Mouse (Mus musculus): ENCODE measurements around the gene Pofut1. TPM values are rescaled to one million over a fixed set of nuclear protein-coding genes. Genes with fewer than 3 reads are reported as not detected.

The Pofut1 gene
- polyA plus RNA-seq, 1 experiment from 2014 or later: 10.8 TPM

GRCm38 (mm10) chr2:153290938-153291928 is 49.9 kb downstream of the Pofut1 start, which contains the start of gene Kif3b:
Gene Kif3b (plus strand): TSS chr2:153291413.
- 0 out of 2 replicates have a peak, but pooled peaks cover 7% of the 10 kb centered on the region for H3K36me3 ChIP-seq (ENCODE audit: control insufficient read depth, insufficient read depth, low read length)
- DNase-seq (ENCODE audit: low spot score): peak; percentile 94
- ATAC-seq (ENCODE audit: low read depth): peak; percentile 94
- peak within 1 kb of the TSS; percentile 93 for H3K4me2 ChIP-seq (ENCODE audit: low read depth, low read length)
- H3K4me1 ChIP-seq (ENCODE audit: control insufficient read depth, insufficient read depth, low read length): peaks cover 8% of the 10 kb centered on the region
- no peak within 1 kb of the TSS; the same call in 1 of the 2 replicates for H3K27ac ChIP-seq (replicated peaks; ENCODE audit: low read depth, low read length)
- peak within 1 kb of the TSS; percentile 86 for H3K9ac ChIP-seq (ENCODE audit: low read depth, low read length)
- WGBS: under 1% methylated on average over 46 of the region's 63 CpGs
- H3K27me3 ChIP-seq (replicated peaks; ENCODE audit: control insufficient read depth, insufficient read depth, low read length): no peaks in the 10 kb centered on the region
- peak within 1 kb of the TSS; percentile 97 for H3K4me3 ChIP-seq (ENCODE audit: low read depth, low read length)
- no peaks in the 10 kb centered on the region for H3K9me3 ChIP-seq (ENCODE audit: control insufficient read depth, low read length)

GRCm38 (mm10) chr2:153292305-153292861 is 51.0 kb downstream of the Pofut1 start:
- no peak for DNase-seq (ENCODE audit: low spot score)
- WGBS: 47% methylated on average over 7 of the region's 7 CpGs
- peak overlapping the region; percentile 86; the same call in 1 of the 2 replicates for H3K9ac ChIP-seq (ENCODE audit: low read depth, low read length)

GRCm38 (mm10) chr2:153295196-153295595 is 53.9 kb downstream of the Pofut1 start:
- ATAC-seq (ENCODE audit: low read depth) (no peak), DNase-seq (ENCODE audit: low spot score) (no peak)
- Histone ChIP-seq H3K4me2 (ENCODE audit: low read depth, low read length) (no peak overlapping the region), H3K4me3 (ENCODE audit: low read depth, low read length) (no peak overlapping the region), H3K36me3 (ENCODE audit: control insufficient read depth, insufficient read depth, low read length) (0 out of 2 replicates have a peak, but pooled peaks cover 7% of the 10 kb centered on the region), H3K27me3 (replicated peaks; ENCODE audit: control insufficient read depth, insufficient read depth, low read length) (no peaks in the 10 kb centered on the region), H3K9me3 (ENCODE audit: control insufficient read depth, low read length) (no peaks in the 10 kb centered on the region), H3K4me1 (ENCODE audit: control insufficient read depth, insufficient read depth, low read length) (peaks cover 8% of the 10 kb centered on the region), H3K27ac (replicated peaks; ENCODE audit: low read depth, low read length) (no peak overlapping the region), H3K9ac (ENCODE audit: low read depth, low read length) (no peak overlapping the region)
- WGBS: 80% methylated on average over 4 of the region's 4 CpGs

More at GRCm38 (mm10) chr2:153292305-153292861, 51.0 kb downstream of the Pofut1 start:
- ATAC-seq (ENCODE audit: low read depth): no peak
- Histone ChIP-seq H3K27ac (replicated peaks; ENCODE audit: low read depth, low read length) (no peak overlapping the region), H3K4me2 (ENCODE audit: low read depth, low read length) (peak overlapping the region; percentile 93), H3K4me1 (ENCODE audit: control insufficient read depth, insufficient read depth, low read length) (peaks cover 8% of the 10 kb centered on the region), H3K4me3 (ENCODE audit: low read depth, low read length) (peak overlapping the region; percentile 97), H3K27me3 (replicated peaks; ENCODE audit: control insufficient read depth, insufficient read depth, low read length) (no peaks in the 10 kb centered on the region), H3K9me3 (ENCODE audit: control insufficient read depth, low read length) (no peaks in the 10 kb centered on the region), H3K36me3 (ENCODE audit: control insufficient read depth, insufficient read depth, low read length) (0 out of 2 replicates have a peak, but pooled peaks cover 7% of the 10 kb centered on the region)

GRCm38 (mm10) chr2:153297771-153298170 is 56.4 kb downstream of the Pofut1 start:
- no peak overlapping the region; the same call in 1 of the 2 replicates for H3K9ac ChIP-seq (ENCODE audit: low read depth, low read length)
- H3K27ac ChIP-seq (replicated peaks; ENCODE audit: low read depth, low read length): no peak overlapping the region
- no peak overlapping the region for H3K4me3 ChIP-seq (ENCODE audit: low read depth, low read length)
- no peaks in the 10 kb centered on the region; the same call in 1 of the 2 replicates for H3K4me1 ChIP-seq (ENCODE audit: control insufficient read depth, insufficient read depth, low read length)
- WGBS: 77% methylated on average over 4 of the region's 4 CpGs
- H3K27me3 ChIP-seq (replicated peaks; ENCODE audit: control insufficient read depth, insufficient read depth, low read length): no peaks in the 10 kb centered on the region
- DNase-seq (ENCODE audit: low spot score) (no peak), ATAC-seq (ENCODE audit: low read depth) (no peak)
- no peak overlapping the region for H3K4me2 ChIP-seq (ENCODE audit: low read depth, low read length)
- no peaks in the 10 kb centered on the region for H3K9me3 ChIP-seq (ENCODE audit: control insufficient read depth, low read length)
- 0 out of 2 replicates have a peak, but pooled peaks cover 7% of the 10 kb centered on the region for H3K36me3 ChIP-seq (ENCODE audit: control insufficient read depth, insufficient read depth, low read length)

GRCm38 (mm10) chr2:153298460-153298859 is 57.1 kb downstream of the Pofut1 start:
- Histone ChIP-seq H3K9ac (ENCODE audit: low read depth, low read length) (no peak overlapping the region), H3K27ac (replicated peaks; ENCODE audit: low read depth, low read length) (no peak overlapping the region), H3K27me3 (replicated peaks; ENCODE audit: control insufficient read depth, insufficient read depth, low read length) (no peaks in the 10 kb centered on the region), H3K4me2 (ENCODE audit: low read depth, low read length) (no peak overlapping the region), H3K4me1 (ENCODE audit: control insufficient read depth, insufficient read depth, low read length) (no peaks in the 10 kb centered on the region), H3K9me3 (ENCODE audit: control insufficient read depth, low read length) (no peaks in the 10 kb centered on the region), H3K36me3 (ENCODE audit: control insufficient read depth, insufficient read depth, low read length) (0 out of 2 replicates have a peak, but pooled peaks cover 7% of the 10 kb centered on the region), H3K4me3 (ENCODE audit: low read depth, low read length) (no peak overlapping the region)
- no peak for DNase-seq (ENCODE audit: low spot score)
- ATAC-seq (ENCODE audit: low read depth): no peak
- WGBS: 80% methylated on average over 4 of the region's 4 CpGs

GRCm38 (mm10) chr2:153298863-153299262 is 57.5 kb downstream of the Pofut1 start:
- H3K4me3 ChIP-seq (ENCODE audit: low read depth, low read length): no peak overlapping the region
- no peaks in the 10 kb centered on the region for H3K9me3 ChIP-seq (ENCODE audit: control insufficient read depth, low read length)
- ATAC-seq (ENCODE audit: low read depth) (no peak), DNase-seq (ENCODE audit: low spot score) (no peak)
- H3K36me3 ChIP-seq (ENCODE audit: control insufficient read depth, insufficient read depth, low read length): 0 out of 2 replicates have a peak, but pooled peaks cover 7% of the 10 kb centered on the region
- H3K27me3 ChIP-seq (replicated peaks; ENCODE audit: control insufficient read depth, insufficient read depth, low read length): no peaks in the 10 kb centered on the region
- no peak overlapping the region for H3K27ac ChIP-seq (replicated peaks; ENCODE audit: low read depth, low read length)
- 88% methylated on average over 4 of the region's 4 CpGs for WGBS
- no peak overlapping the region for H3K9ac ChIP-seq (ENCODE audit: low read depth, low read length)
- H3K4me2 ChIP-seq (ENCODE audit: low read depth, low read length): no peak overlapping the region
- no peaks in the 10 kb centered on the region for H3K4me1 ChIP-seq (ENCODE audit: control insufficient read depth, insufficient read depth, low read length)

GRCm38 (mm10) chr2:153301123-153301522 is 59.8 kb downstream of the Pofut1 start:
- ATAC-seq (ENCODE audit: low read depth): no peak
- H3K36me3 ChIP-seq (ENCODE audit: control insufficient read depth, insufficient read depth, low read length): 0 out of 2 replicates have a peak, but pooled peaks cover under 1% of the 10 kb centered on the region
- 87% methylated on average over 5 of the region's 5 CpGs for WGBS
- H3K27ac ChIP-seq (replicated peaks; ENCODE audit: low read depth, low read length): no peak overlapping the region
- H3K9me3 ChIP-seq (ENCODE audit: control insufficient read depth, low read length): no peaks in the 10 kb centered on the region
- H3K4me1 ChIP-seq (ENCODE audit: control insufficient read depth, insufficient read depth, low read length): no peaks in the 10 kb centered on the region
- DNase-seq (ENCODE audit: low spot score): no peak
- H3K27me3 ChIP-seq (replicated peaks; ENCODE audit: control insufficient read depth, insufficient read depth, low read length): no peaks in the 10 kb centered on the region
- no peak overlapping the region for H3K4me2 ChIP-seq (ENCODE audit: low read depth, low read length)
- no peak overlapping the region for H3K4me3 ChIP-seq (ENCODE audit: low read depth, low read length)
- no peak overlapping the region for H3K9ac ChIP-seq (ENCODE audit: low read depth, low read length)

- no peak overlapping the region for H3K9ac ChIP-seq (ENCODE audit: low read depth, low read length)
- no peaks in the 10 kb centered on the region for H3K36me3 ChIP-seq (ENCODE audit: control insufficient read depth, insufficient read depth, low read length)
- no peaks in the 10 kb centered on the region for H3K4me1 ChIP-seq (ENCODE audit: control insufficient read depth, insufficient read depth, low read length)
- no peaks in the 10 kb centered on the region for H3K9me3 ChIP-seq (ENCODE audit: control insufficient read depth, low read length)
- no peaks in the 10 kb centered on the region for H3K27me3 ChIP-seq (replicated peaks; ENCODE audit: control insufficient read depth, insufficient read depth, low read length)
- no peak for DNase-seq (ENCODE audit: low spot score)
- ATAC-seq (ENCODE audit: low read depth): no peak
- H3K27ac ChIP-seq (replicated peaks; ENCODE audit: low read depth, low read length): no peak overlapping the region
- no peak overlapping the region for H3K4me3 ChIP-seq (ENCODE audit: low read depth, low read length)
- no peak overlapping the region for H3K4me2 ChIP-seq (ENCODE audit: low read depth, low read length)
- 85% methylated on average over 6 of the region's 6 CpGs for WGBS
Measured at GRCm38 (mm10) chr2:153305240-153305639, 63.9 kb downstream of the Pofut1 start.

Measured in embryonic facial prominence, embryonic 14.5 days (tissue).